Mouse (Mus musculus) G1E-ER4 (cell line): ENCODE data around the gene Gm5737. TPM values are rescaled to one million over a fixed set of nuclear protein-coding genes. Genes with fewer than 3 reads are reported as not detected.

Experiments used
- GATA1 ChIP-seq: IDR thresholded peaks from one replicate; pipeline ENCODE4 v1.8.0; 2012; ENCODE audit warnings: low read length, inconsistent platforms
- polyA plus RNA-seq: library from polyadenylated mRNA; stranded (reverse); fragments of >175 nt; gene quantifications from 2 replicates; pipeline ENCODE4 v1.2.3, GENCODE M21; 2012

Gm5737 gene
- polyA plus RNA-seq, 1 experiment: not detected

DNA sequence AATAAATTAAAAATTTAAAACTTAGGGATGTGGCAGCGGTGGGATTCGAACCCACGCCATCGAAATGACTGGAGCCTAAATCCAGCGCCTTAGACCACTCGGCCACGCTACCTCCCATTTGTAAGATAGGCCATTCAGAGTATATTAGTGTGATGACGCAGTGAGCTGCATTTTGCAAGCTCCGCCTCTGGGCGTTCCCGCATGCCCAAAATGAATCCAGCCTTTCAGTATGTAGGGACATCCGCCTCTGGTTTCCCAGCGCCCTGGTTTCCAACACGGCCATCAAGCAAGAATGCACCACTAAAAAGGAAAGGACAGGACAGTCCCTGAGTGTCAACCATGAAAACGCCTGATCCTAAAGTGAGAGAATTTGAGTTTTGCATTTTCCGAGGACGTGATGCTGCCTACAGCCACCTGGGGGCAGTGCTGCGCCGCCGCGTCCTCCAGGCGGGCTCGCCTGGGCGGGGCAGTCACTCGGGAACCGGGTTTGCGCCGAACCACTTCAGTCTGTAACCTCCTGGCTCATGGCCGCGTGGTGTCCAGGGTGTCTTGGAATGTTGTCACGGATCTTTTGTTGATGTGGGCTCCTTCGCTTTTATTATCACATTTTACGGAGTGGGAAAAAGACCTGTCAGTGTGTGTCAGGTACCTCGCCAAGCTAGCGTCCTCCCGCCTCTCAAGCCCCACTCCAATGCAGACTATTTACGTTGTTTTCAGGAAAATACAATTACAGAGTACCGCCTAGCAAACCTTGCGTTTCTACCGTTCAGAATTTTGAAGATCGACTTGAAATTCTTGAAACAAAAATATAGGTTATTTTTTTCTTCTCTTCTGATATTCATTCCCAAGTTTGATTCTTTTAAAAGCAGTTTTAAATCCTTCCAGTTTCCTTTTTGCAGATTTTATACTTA lies 23.5 kb downstream of the Gm5737 start:
- TF ChIP-seq GATA1: no peak

- TF ChIP-seq GATA1: no peak
Measured at GRCm38 (mm10) chr7:120836361-120836760, 24.2 kb downstream of the Gm5737 start.

DNA sequence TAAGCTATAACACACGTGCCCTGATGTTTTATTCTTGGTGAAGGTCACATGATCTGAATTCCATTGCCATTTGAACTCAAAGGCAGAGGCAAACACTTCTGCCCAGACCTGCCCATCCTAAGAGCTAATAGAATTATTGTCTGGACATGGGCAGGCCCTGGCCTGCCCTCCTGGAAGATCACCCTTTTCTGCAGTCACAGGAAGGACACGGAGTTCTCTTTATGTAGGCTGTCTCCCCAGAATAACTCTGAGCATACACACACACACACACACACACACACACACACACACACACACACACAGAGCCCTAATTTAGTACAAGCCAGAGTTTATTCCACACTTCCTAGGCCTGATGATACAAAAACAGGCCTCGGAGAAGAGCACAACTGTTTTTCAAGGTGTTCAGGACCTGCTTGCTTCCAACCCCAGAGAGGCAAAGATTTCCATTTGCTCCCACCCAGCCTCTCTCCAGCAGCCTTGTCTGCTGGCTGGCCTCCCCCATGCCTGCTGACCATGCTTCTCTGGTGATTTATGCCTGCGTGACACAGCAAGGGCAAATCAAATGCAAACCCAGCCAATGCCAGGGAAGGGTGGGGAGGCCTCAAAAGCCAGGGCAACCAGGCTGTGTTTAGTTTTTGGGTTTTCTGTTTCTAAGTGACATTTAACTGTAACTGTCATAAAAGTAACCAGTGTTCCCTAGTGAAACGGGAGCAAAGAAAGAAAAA lies 26.4 kb downstream of the Gm5737 start:
- TF ChIP-seq GATA1: no peak

GRCm38 (mm10) chr7:120839786-120840185 lies 27.6 kb downstream of the Gm5737 start:
- TF ChIP-seq GATA1: no peak

DNA sequence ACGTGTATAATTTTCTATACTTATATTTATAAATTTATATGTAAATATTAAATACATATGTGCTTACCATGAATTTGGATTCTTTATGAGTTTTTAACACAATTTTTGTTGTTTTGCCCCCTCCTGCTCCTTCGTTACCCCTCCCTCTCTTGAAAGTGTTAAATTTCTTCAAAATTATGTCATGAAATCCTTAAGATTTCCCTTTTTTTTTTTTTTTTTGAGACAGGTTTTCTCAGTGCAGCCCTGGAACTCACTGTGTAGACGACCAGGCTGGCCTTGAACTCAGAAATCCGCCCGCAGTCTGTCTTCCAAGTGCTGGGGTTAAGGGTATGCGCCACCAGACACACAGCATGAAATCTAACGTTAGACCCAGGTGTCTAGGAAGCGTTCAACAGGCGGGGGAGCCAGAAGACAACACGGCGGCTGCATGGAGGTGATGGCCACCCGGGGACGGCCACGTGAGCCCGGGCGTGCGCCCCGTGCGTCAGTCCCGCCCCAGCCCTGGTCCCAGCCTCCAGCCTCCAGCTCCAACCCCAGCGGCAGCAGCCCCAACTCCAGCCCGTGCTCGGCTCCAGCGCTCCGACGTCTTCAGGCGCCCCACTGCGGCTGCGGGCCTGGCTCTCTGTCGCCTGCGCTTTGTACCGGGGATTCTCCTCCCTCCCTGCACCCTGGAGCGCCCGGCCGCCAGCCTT lies 30.3 kb downstream of the Gm5737 start, which contains the start of gene Eef2k:
TSS of gene Eef2k (plus strand) at position 487 of the 692 bp plus-strand sequence.
- no peak for TF ChIP-seq GATA1

DNA sequence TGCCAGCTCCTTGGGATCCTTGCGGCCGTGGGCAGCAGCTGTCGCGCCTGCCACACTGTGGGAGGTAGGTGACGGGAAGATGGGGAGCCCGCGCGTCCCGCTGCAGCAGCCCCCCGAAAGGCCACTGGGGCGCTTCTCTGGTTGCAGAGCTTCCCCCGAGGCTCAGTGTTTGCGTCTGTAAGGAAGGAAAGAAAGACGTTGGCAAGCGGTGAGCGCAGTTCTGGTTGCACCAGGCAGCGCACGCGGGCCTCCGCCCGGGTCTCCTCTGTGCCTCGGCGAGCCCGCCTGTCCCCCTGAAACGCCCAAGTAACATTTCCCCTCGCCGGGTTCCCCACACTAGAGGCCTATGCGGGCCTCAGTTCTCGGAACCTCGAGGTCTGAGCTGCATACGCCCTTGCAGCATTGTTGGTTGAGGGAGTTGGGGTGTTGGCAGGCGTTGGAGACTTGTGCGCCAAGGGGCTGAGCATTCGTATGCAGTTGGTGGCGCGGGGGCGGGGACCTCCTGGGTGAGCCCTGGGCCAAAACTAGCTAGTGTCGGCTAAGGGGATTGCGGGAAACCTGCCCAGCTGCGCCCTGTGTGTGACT lies 31.0 kb downstream of the Gm5737 start:
- no peak for TF ChIP-seq GATA1

DNA sequence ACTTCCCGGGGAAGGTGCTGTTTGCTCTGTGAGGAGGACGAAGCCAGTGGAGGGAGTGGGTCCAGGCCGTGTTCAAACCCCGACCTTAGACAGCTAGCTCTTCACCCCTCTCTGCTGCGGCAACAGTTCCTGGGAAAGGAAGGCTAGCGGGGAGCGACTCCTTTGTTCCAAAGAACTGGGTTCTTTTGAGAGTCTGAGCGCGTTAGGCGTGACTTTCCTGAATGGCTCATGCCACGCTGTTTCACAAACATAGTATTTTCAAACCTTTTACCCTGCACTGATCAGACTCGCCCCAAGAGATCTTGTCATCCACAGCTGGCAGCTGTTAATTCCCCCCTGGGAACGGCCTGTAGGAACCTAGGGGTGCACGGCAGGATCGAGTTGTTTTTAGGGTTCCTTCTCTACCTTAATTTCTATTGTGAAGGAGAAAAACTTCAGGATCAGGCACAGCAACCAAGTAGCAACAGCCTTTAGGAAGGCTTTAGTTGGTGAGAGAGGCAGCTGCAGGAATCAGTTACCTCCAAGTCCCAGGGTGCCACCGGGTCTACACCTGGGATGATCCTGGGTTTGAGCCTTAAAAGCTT lies 31.8 kb downstream of the Gm5737 start:
- no peak for TF ChIP-seq GATA1

DNA sequence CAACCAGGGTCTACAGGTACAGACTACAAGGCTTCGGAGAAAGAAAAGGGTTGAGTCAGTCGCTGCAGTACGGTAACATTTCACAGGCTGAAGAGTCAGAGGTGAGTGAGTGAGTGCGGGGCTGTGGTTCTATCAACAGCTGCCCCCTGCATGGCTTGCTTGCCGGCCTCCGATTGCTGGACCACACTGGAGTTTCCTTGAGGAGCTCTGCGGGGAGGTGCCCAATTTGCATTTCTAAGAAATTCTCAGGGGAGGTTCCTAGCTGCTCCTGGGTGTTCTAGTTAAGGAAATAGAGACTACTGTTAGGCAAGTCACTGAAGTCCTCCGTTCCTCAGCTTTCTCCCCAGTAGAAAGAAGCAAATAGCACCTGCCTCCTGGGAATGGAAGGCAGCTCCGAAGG lies 32.5 kb downstream of the Gm5737 start:
- no peak for TF ChIP-seq GATA1

DNA sequence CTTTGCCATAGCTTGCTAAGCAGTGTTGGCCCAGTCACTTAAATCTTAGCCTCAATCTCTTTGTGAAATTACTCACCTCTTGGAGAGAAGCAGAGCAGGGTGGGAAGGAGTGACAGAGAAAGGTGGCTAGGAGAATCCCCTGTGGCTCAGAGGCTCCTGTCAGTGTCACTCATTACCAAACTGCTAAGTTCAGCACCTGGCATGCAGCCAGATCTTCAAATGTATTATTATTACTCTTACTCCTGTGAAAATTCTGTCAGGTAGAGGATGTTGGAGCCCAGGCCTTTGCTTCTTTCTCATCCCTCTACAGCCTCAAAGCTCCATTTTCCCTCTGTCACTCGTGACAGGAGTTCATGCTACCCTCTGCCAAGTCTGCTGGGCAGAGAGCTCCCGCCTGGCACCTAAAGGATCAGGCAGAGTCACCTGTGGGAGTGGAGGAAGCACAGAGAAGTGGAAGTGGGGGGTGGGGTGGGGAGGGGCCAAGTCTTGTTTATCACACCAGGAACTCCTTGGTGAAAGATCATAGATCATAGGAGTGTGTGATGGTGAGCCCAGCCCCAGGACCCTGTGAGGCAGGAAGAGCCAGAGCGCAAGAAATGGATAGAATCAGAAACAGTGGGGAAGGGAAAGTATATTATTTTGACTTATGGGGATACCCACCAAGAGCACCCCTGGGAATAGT lies 36.8 kb downstream of the Gm5737 start:
- no peak for TF ChIP-seq GATA1

DNA sequence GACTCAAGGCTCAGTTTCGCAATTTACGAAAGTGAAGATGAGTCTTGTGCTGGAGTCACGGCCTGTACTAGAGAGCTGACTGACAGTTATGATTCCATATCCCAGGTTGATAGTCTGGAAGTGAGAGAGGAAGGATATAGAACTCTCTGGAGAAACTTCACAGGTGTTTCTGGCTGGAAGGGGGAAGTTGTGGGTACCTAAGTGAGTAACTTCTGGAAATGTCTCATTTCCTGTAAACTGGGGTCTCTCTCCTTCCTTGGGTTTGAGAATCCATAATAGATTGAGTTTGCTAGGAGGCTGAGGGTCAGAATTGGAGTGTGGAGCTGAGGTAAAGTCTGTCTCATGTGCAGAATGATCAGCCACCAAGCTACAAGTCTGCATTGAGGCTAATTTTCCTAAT lies 38.0 kb downstream of the Gm5737 start:
- TF ChIP-seq GATA1: no peak

- no peak for TF ChIP-seq GATA1
Measured at GRCm38 (mm10) chr7:120859854-120860253, 47.7 kb downstream of the Gm5737 start.

DNA sequence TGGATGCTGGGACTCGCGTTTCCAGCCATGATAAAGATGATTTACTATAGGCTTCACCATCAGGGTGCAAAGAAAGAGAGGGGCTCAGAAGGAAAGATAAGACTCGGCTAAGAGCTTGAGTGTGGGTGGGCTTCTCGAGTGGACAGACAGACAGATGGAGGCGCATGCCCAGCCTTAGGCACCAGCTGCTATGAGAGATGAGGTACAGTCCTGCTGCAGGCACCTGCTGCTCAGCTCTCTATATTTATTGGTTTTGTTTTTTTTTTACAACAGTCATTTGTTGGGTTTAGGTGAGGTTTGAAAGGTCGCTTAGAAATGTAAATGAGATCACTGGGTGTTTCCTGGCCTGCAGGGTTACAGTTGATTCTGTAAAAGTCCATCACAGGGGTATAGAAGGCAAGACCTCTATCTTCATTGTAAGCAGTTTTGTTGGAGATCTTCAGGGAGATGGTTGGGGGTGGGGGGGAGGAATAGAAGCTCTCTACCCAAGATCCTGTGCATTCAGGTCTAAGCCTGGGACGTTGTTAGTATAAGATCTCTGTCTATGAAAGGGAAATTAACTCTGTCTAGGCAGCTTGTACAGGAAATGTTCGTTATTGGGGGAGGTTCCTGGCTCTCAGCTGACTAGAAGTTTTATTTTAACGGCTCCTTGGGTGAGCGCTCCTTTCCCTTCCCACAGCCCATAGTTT lies 48.8 kb downstream of the Gm5737 start:
- TF ChIP-seq GATA1: no peak

- TF ChIP-seq GATA1: no peak
Measured at GRCm38 (mm10) chr7:120861488-120862047, 49.4 kb downstream of the Gm5737 start.

DNA sequence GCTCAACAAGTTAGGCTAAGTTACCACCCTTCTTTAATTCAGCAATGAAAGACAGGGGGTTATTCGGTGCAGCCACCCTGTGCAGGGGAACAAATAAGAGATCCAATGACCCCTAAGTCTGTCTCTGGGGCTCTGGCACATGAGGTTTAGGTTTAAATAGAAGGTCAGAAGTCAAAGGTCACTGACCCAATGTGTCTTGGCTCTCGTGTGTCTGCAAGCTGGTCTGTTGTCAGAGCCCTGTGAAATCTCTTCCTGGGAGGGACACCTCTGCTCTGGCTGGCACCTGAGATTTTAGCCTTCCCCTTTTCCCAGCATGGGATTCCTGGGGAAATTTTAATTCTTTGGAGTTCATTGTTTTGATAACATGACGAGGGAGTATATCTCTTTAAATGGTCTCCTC lies 50.0 kb downstream of the Gm5737 start:
- no peak for TF ChIP-seq GATA1
